Mouse (Mus musculus): ENCODE results near the gene Slc10a1.

DNA sequence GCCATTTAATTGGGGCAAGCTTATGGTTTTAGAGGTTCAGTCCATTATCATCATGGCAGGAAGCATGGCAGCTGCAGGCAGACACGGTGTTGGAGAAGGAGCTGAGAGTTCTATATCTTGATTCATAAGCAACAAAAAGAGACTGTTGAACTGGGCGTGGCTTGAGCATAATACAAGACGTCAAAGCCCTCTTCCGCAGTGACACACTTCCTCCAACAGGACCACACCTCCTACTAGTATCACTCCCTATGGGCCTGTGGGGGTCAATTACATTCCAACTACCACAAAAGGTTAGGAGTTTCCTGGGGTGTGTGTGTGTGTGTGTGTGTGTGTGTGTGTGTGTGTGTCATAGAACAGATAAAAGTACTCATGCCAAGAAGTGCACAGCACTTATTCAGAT lies 32.4 kb upstream of the Slc10a1 start:
- TF ChIP-seq CTCF (IDR thresholded peaks at IDR 0.05; ENCODE audit: low read depth) (no peak), EP300 (IDR thresholded peaks at IDR 0.05; ENCODE audit: low read depth) (no peak)

All from liver, embryonic 14.5 days (tissue).